Mouse (Mus musculus): ENCODE measurements around the gene Cyp2d12. TPM values are rescaled to one million over a fixed set of nuclear protein-coding genes. Genes with fewer than 3 reads are reported as not detected.
"Not testable (repeated sequence)": the region's sequence is repeated elsewhere in the genome, so short reads cannot be mapped to it uniquely, and the experiment has no call there.

The Cyp2d12 gene
- not detected for total RNA-seq (2021)

DNA sequence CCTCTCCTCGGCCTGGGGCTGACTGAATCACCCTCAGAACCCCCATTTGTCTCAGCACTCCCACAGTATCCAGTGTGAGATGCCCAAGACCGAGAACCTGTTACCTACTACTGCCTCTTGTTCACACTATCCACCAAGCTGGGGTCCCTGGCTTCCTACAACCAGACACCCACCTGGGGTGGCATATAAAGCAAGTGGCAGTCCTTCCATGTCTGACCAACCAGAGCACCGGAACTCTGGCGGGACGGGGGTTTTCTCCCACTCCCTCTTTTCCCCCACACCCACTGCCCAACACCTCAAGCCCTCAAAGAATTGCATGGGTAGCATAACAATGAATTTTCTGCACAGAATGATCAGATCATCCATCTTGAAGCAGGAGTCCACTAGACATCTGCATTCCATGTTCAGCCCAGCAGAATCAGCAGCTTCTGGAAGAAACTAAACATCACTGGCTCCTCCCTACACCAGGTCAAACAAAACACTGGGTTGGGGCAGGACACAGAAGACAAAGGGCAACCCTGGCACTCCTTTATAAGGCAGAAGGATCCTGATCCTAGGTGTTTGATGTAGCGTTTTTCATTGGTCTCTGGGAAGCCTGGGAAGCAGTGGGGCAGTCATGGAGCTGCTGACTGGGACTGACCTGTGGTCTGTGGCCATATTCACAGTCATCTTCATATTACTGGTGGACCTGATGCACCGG lies at the start of gene Cyp2d12:
Cyp2d12 (plus strand) TSS at position 542 of the 700 bp plus-strand sequence.
- intact Hi-C loops (cut with DNase I) = no loop called here
- DNase-seq = no peak

GRCm38 (mm10) chr15:82506971-82507370 lies 47.9 kb upstream of the Cyp2d12 start:
- intact Hi-C loops (cut with DNase I) = no loop called here
- DNase-seq = no peak

- DNase-seq; intact Hi-C loops (cut with DNase I): not testable (repeated sequence)
Observed at GRCm38 (mm10) chr15:82507740-82508139, 47.1 kb upstream of the Cyp2d12 start.

DNA sequence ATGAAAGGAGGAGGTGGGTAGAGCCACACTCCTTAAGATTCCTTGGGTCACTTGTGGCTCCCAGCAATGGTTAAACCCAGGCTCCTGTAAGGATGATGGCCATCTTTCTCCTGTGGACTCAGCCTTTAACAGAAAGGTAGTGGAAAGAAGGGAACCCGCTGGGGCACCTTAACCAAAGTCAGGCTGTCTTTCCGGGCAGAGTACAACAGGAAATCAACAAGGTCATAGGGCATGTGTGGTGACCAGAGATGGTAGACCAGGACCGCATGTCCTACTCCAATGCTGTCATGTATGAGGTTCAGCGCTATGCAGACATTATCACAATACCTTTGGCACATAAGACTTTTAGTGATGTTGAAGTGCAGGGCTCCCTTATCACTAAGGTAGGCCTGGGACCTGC lies 45.4 kb upstream of the Cyp2d12 start:
- intact Hi-C loops (cut with DNase I); DNase-seq: not testable (repeated sequence)

DNA sequence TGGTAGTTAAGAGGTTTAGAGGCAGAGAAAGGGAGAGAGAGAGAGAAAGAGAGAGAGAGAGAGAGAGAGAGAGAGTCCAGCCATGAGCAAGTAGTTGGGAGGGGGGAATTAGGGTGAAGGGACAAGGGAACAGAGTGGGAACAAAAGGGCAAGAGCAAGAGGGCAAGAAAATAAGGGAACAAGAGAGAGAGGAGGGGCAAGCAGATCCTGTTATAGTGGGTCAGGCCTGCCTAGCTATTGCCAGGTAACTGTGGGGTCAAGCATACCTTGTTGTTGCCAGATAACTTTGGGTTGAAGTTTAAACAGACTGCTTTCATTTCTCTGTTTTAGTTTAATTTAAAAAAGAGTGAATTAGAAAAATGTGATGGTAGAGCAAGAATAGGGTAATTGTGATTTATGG lies 44.4 kb upstream of the Cyp2d12 start:
- DNase-seq; intact Hi-C loops (cut with DNase I): not testable (repeated sequence)

GRCm38 (mm10) chr15:82512111-82512510 lies 42.8 kb upstream of the Cyp2d12 start:
- intact Hi-C loops (cut with DNase I); DNase-seq: not testable (repeated sequence)

- DNase-seq; intact Hi-C loops (cut with DNase I): not testable (repeated sequence)
Observed at GRCm38 (mm10) chr15:82516174-82516573, 38.7 kb upstream of the Cyp2d12 start.

GRCm38 (mm10) chr15:82527371-82527770 lies 27.5 kb upstream of the Cyp2d12 start:
- DNase-seq; intact Hi-C loops (cut with DNase I): not testable (repeated sequence)

DNA sequence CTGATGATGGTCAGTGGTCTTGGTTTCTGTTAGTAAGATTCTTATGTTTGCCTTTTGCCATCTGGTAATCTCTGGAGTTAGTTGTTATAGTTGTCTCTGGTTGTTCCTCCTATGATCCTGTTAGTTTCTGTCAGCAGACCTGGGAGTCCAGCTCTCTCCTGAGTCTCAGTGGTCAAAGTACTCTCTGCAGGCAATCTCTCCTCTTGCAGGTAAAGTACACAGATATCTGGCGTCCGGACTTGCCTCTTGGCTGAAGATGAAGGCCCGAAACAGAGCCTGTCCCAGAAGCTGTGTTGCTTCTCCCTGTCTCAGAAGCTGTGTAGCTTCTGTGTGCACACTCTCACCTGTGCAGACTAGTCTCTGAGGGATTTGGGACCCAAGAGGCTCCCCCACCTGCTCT lies 22.2 kb upstream of the Cyp2d12 start:
- DNase-seq; intact Hi-C loops (cut with DNase I): not testable (repeated sequence)

GRCm38 (mm10) chr15:82542976-82543375 lies 11.9 kb upstream of the Cyp2d12 start:
- intact Hi-C loops (cut with DNase I); DNase-seq: not testable (repeated sequence)

GRCm38 (mm10) chr15:82544561-82544960 lies 10.3 kb upstream of the Cyp2d12 start:
- intact Hi-C loops (cut with DNase I); DNase-seq: not testable (repeated sequence)

DNA sequence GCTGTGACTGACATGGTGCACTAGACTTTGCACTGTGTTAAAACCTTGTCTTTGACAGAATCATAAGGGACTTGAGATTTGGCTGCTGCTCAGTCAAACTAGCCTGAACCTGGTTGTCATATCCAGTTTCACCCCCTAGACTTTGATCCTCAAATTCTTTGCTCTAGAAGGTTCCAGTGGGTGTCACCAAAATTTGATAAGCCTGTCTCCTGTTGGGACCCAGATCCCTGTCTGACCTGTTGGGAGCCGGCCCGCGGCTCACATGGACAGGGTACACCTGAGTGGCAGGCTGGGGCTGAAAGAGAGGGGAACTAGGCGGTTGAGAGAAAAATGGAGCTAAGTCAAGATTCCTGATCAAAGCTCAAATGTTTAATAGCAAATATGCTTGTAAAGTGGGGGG lies 7.1 kb upstream of the Cyp2d12 start:
- intact Hi-C loops (cut with DNase I); DNase-seq: not testable (repeated sequence)

- intact Hi-C loops (cut with DNase I) = loop anchor here (1.0 kb wide), 1 partner anchor 113 kb away; no protein-coding TSS in a partner anchor
- DNase-seq = not testable (repeated sequence)
Observed at GRCm38 (mm10) chr15:82553211-82553610, 1.7 kb upstream of the Cyp2d12 start.

DNA sequence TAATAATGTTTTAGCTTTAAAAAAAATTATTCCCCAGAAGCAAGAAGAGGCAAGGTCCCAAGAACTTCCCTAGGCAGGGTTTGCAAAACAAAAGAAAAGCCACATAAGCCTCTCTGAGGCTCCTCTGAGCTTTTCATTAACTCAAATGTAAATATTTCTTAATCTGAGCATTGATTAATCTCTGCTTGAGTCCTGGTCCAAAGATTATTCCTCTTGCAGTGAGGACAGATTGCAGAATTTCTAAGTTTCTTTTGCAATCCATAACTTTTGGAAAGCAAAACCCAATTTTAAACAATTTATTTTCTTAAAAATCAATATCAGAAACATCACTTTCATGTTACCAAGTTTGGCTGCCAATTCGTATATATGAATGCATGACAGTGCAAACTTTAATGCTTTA lies 18.0 kb downstream of the Cyp2d12 start:
- intact Hi-C loops (cut with DNase I) = no loop called here
- DNase-seq = no peak

DNA sequence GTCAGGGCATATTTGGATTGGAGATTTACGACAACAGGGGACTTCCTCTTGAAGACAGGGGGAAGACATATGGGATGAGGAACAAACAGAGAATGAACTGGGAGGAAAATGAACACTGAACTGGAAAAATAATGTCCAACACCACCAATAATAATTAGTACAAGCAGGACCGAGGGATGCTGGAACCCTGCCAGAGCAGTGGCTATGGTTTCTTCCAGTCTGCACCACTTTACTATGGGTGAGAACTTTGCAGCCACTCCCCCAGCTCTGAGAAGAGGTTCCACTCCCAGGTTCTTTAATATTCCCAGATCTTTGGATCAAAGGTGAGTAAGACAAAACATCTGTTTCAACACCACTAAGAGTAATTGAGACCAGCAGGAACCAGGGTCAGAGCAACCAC lies 24.2 kb downstream of the Cyp2d12 start:
- intact Hi-C loops (cut with DNase I) = no loop called here
- no peak for DNase-seq

DNA sequence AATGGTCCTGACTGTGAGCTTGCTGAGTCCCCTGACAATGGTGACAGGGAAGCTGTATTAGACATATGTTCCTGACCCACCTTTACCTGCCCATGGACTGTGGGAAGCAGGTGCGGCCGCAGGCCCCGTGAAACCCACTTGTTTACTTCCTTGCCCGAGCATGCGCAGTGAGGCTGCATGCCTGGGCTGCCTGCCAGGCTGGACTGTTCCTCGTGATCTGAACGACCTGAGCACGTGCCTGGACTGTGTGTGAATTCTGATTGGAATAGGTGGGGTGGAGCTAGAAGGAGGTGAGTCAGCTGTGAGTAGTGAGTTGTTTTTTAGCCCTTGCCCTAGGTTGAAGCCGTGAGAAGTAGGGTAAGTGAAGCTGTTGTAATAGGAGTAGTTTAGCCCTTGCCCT lies 27.7 kb downstream of the Cyp2d12 start:
- no peak for DNase-seq
- intact Hi-C loops (cut with DNase I) = no loop called here

Small RNA genes lying within 50 kb of the gene (microRNA-seq; reads per million reads assigned to microRNA genes)
- 0 reads per million in 2 experiments for gene Gm27924 (ENCODE audit: borderline number of aligned reads in 2 of 2)
- gene Gm28023 (ENCODE audit: borderline number of aligned reads in 2 of 2) = 0 reads per million in 2 experiments

Other genes with a start within 250 kb of the Cyp2d12 start
- 10 to 100 TPM; 28.3 to 34.2 TPM for gene Naga, start 216.1 kb upstream of the Cyp2d12 start, total RNA-seq (2021)
- 1 to 10 TPM in 1 of 2 experiments, under 1 TPM in 1; 0.76 to 1.6 TPM for gene Pheta2, start 216.1 kb upstream of the Cyp2d12 start, total RNA-seq (2021)
- gene Smdt1, start 216.1 kb upstream of the Cyp2d12 start, total RNA-seq (2021) = 100 to 1,000 TPM; 192 to 202 TPM
- 100 to 1,000 TPM; 702 to 740 TPM for gene Ndufa6, start 200.8 kb upstream of the Cyp2d12 start, total RNA-seq (2021)
- gene Cyp2d22, start 174.8 kb upstream of the Cyp2d12 start, total RNA-seq (2021) = 10 to 100 TPM; 25.6 to 25.8 TPM
- under 1 TPM; 0.22 to 0.36 TPM for gene Cyp2d11, start 161.1 kb upstream of the Cyp2d12 start, total RNA-seq (2021)
- gene Cyp2d10, start 147.9 kb upstream of the Cyp2d12 start, total RNA-seq (2021) = not detected
- gene Cyp2d9, start 121.6 kb upstream of the Cyp2d12 start, total RNA-seq (2021) = not detected
- not detected for gene Cyp2d34, start 65.9 kb downstream of the Cyp2d12 start, total RNA-seq (2021)
- gene Cyp2d40, start 209.1 kb downstream of the Cyp2d12 start, total RNA-seq (2021) = not detected
- not detected for gene Cyp2d26, start 239.2 kb downstream of the Cyp2d12 start, total RNA-seq (2021)